24 mouse cellular contexts compared by ENCODE assay signal in the genomic region with DNA sequence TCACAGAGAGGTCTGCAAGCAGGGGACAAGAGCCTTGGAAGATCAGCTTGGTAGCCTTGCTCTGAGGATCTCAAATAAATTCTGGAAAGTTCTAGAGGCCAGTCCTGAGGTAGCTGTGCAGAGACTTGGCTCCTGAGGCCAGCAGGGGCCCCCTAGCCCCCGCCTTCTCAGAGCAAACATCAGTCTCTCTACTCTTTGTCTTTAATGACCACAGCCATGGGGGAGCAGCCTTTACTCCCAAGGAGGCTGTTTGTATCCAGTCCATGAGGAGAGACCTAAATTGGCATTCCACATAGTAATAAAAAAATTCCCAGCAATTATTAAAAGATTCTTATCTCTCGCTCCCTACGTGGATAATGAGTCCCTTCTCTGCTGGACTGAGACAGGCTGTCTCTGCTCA.
DNase-seq lines count a peak whose midpoint lies in the region; ATAC-seq lines count a peak whose summit lies in the region.
"Had no signal": no experiment of that assay in that cellular context is flagged by ENCODE, and none has a peak within 500 bp of the region (broad histone marks: within the 10 kb centered on the region; RNA-seq: fewer than 3 reads in every experiment).

No protein-coding gene starts in this region.

- no peaks in the 10 kb centered on the region for H3K4me1 ChIP-seq in forebrain, embryonic 14.5 days (ENCODE audit: control insufficient read depth, insufficient read depth, low read length)
- no peaks in the 10 kb centered on the region for H3K4me1 ChIP-seq in forebrain, embryonic 12.5 days
- H3K4me1 ChIP-seq: embryonic facial prominence, embryonic 12.5 days; heart, embryonic 13.5 days; hindbrain, embryonic 12.5 days had no signal

- peak; percentile 7 for DNase-seq in forebrain, embryonic 14.5 days (ENCODE audit: low spot score)
- DNase-seq in kidney, adult 9 months, result peak; percentile 10
- no peak for DNase-seq in kidney, adult 8-10 months
- peak; percentile 9 to 20 for DNase-seq in kidney, postnatal 36 days
- DNase-seq in right cerebral cortex, postnatal 10 days (ENCODE audit: low spot score in 2 of 2), result no peak
- no peak for DNase-seq in layer of hippocampus, adult 18-20 months (ENCODE audit: low spot score in 2 of 2)
- DNase-seq: adrenal gland, adult 8-10 months; adrenal gland, postnatal 36 days; B cell, adult 2 months; cerebellum, adult 11 months; cerebellum, adult 8-10 months; cerebellum, postnatal 14 days; embryo, embryonic 11 days; forebrain, postnatal 0 days; gastrocnemius, adult 2 months; gastrocnemius, postnatal 25 days; heart, postnatal 4 days had no signal

- 30% methylated on average over 3 of the region's 3 CpGs for WGBS in forebrain, embryonic 14.5 days
- WGBS in forebrain, embryonic 12.5 days, result 52% methylated on average over 3 of the region's 3 CpGs

- no peaks in the 10 kb centered on the region for H3K9me3 ChIP-seq in forebrain, embryonic 14.5 days (replicated peaks; ENCODE audit: control insufficient read depth, low read length)
- no peaks in the 10 kb centered on the region for H3K9me3 ChIP-seq in forebrain, embryonic 12.5 days
- H3K9me3 ChIP-seq: embryonic facial prominence, embryonic 12.5 days; heart, embryonic 13.5 days; hindbrain, embryonic 12.5 days had no signal

- no peaks in the 10 kb centered on the region for H3K27me3 ChIP-seq in forebrain, embryonic 14.5 days (replicated peaks; ENCODE audit: control insufficient read depth, insufficient read depth, low read length)
- H3K27me3 ChIP-seq in forebrain, embryonic 12.5 days, result no peaks in the 10 kb centered on the region
- H3K27me3 ChIP-seq: embryonic facial prominence, embryonic 12.5 days; heart, embryonic 13.5 days; hindbrain, embryonic 12.5 days had no signal

- H3K4me2 ChIP-seq in forebrain, embryonic 14.5 days (ENCODE audit: low read length), result no peak overlapping the region
- no peak overlapping the region for H3K4me2 ChIP-seq in forebrain, embryonic 12.5 days
- H3K4me2 ChIP-seq: embryonic facial prominence, embryonic 12.5 days; heart, embryonic 13.5 days; hindbrain, embryonic 12.5 days had no signal

- no peak for ATAC-seq in forebrain, embryonic 14.5 days
- no peak for ATAC-seq in forebrain, embryonic 12.5 days (ENCODE audit: low FRiP score)
- ATAC-seq: CD4-positive, CD25-positive, alpha-beta regulatory T cell, adult 4 months; forebrain, postnatal 0 days; hindbrain, embryonic 16.5 days had no signal

- H3K36me3 ChIP-seq in forebrain, embryonic 14.5 days (ENCODE audit: control insufficient read depth, insufficient read depth, low read length), result no peaks in the 10 kb centered on the region
- H3K36me3 ChIP-seq in forebrain, embryonic 12.5 days (replicated peaks), result no peaks in the 10 kb centered on the region
- H3K36me3 ChIP-seq: embryonic facial prominence, embryonic 12.5 days; G1E; heart, embryonic 13.5 days; hindbrain, embryonic 12.5 days had no signal

- no peak overlapping the region for H3K27ac ChIP-seq in forebrain, embryonic 14.5 days (ENCODE audit: low read depth, low read length)
- H3K27ac ChIP-seq in forebrain, embryonic 12.5 days, result no peak overlapping the region
- H3K27ac ChIP-seq: embryonic facial prominence, embryonic 12.5 days; gastrocnemius, adult 2 months; heart, embryonic 13.5 days; hindbrain, embryonic 12.5 days had no signal

- H3K4me3 ChIP-seq in forebrain, embryonic 14.5 days (ENCODE audit: low read depth, low read length), result no peak overlapping the region
- no peak overlapping the region for H3K4me3 ChIP-seq in forebrain, embryonic 12.5 days (replicated peaks)
- H3K4me3 ChIP-seq: embryonic facial prominence, embryonic 12.5 days; gastrocnemius, adult 2 months; heart, embryonic 13.5 days; hindbrain, embryonic 12.5 days had no signal

- no peak overlapping the region for H3K9ac ChIP-seq in forebrain, embryonic 14.5 days (ENCODE audit: low read length)
- H3K9ac ChIP-seq in forebrain, embryonic 12.5 days, result no peak overlapping the region
- H3K9ac ChIP-seq: embryonic facial prominence, embryonic 12.5 days; forebrain, postnatal 0 days; heart, embryonic 13.5 days; hindbrain, embryonic 12.5 days had no signal

Comparison
In these comparisons a context has a peak if more than half of its experiments do, and no peak if none do; other contexts are left out.
1. DNase-seq: peak in forebrain, embryonic 14.5 days (single experiment), kidney, adult 9 months (single experiment) and kidney, postnatal 36 days (2 of 2); none in kidney, adult 8-10 months (0 of 2), right cerebral cortex, postnatal 10 days (0 of 2) and layer of hippocampus, adult 18-20 months (0 of 2).